In genomic region chr9:44391466-44391865, GRCm38 (mm10) we compare ENCODE assay signal across 8 mouse cellular contexts. TPM values are rescaled to one million over a fixed set of nuclear protein-coding genes. Genes with fewer than 3 reads are reported as not detected.
DNase-seq lines count a peak whose midpoint lies in the region; ATAC-seq lines count a peak whose summit lies in the region.

No protein-coding gene starts in this region.

- H3K36me3 ChIP-seq in lung, embryonic 15.5 days: peaks cover 60% of the 10 kb centered on the region

- no peak overlapping the region for H3K9ac ChIP-seq in lung, embryonic 15.5 days

- 35% methylated on average over 4 of the region's 4 CpGs for WGBS in lung, embryonic 15.5 days

- peak; percentile 85 to 87 for DNase-seq in B cell, adult 2 months
- DNase-seq in MEL-GATA-1-ER (ENCODE audit: extremely low read depth, low read depth): peak; percentile 18
- DNase-seq in cerebellum, postnatal 25 days: peak; percentile 71 to 88
- peak; percentile 53 to 80 for DNase-seq in gastrocnemius, postnatal 4 days (ENCODE audit: low spot score in 2 of 2)
- DNase-seq in kidney, postnatal 36 days: peak; percentile 77 to 92
- peak; percentile 83 for DNase-seq in retina, embryonic 14.5 days (ENCODE audit: low spot score)
- DNase-seq in yolk sac, embryonic 10.5 days (ENCODE audit: low spot score): peak; percentile 61

- no peaks in the 10 kb centered on the region for H3K27me3 ChIP-seq in lung, embryonic 15.5 days

- no peak overlapping the region for H3K4me3 ChIP-seq in lung, embryonic 15.5 days

- no peak overlapping the region for H3K27ac ChIP-seq in lung, embryonic 15.5 days

- 0 out of 2 replicates have a peak, but pooled peaks have one; percentile 5 for ATAC-seq in lung, embryonic 15.5 days (ENCODE audit: borderline replicate concordance, extremely low read depth, low FRiP score, low TSS enrichment)

- H3K4me2 ChIP-seq in lung, embryonic 15.5 days: no peak overlapping the region

- H3K4me1 ChIP-seq in lung, embryonic 15.5 days: 0 out of 2 replicates have a peak, but pooled peaks cover 4% of the 10 kb centered on the region

- no peaks in the 10 kb centered on the region for H3K9me3 ChIP-seq in lung, embryonic 15.5 days

RNA-seq across cellular contexts. Expression of gene Slc37a4, which starts 5.2 kb away (rescaled TPM):
- total RNA-seq in gastrocnemius, postnatal 4 days (2021): 10 to 100 TPM; 58.2 to 68.3 TPM
- polyA plus RNA-seq in lung, embryonic 15.5 days (2015; fragmentation: Nextera tagmentation; extraction: Ambion mirVana): 20.5 and 21.3 TPM in 2 replicates

RNA-seq across cellular contexts. Expression of gene Hyou1, which starts 12.2 kb away (rescaled TPM):
- 10 to 100 TPM; 49.2 to 51.3 TPM for total RNA-seq in gastrocnemius, postnatal 4 days (2021)
- polyA plus RNA-seq in lung, embryonic 15.5 days (2015; fragmentation: Nextera tagmentation; extraction: Ambion mirVana): 34.6 and 35.7 TPM in 2 replicates

RNA-seq across cellular contexts. Expression of gene Rps25, which starts 15.5 kb away (rescaled TPM):
- total RNA-seq in gastrocnemius, postnatal 4 days (2021): 1,000 to 10,000 TPM; 1,491 to 1,513 TPM
- polyA plus RNA-seq in lung, embryonic 15.5 days (2015; fragmentation: Nextera tagmentation; extraction: Ambion mirVana): 1,635 and 1,709 TPM in 2 replicates

RNA-seq across cellular contexts. Expression of gene Trappc4, which starts 15.9 kb away (rescaled TPM):
- 10 to 100 TPM; 43.2 to 43.5 TPM for total RNA-seq in gastrocnemius, postnatal 4 days (2021)
- polyA plus RNA-seq in lung, embryonic 15.5 days (2015; fragmentation: Nextera tagmentation; extraction: Ambion mirVana): 131 and 133 TPM in 2 replicates

RNA-seq across cellular contexts. Expression of gene Ccdc84, which starts 26.9 kb away (rescaled TPM):
- 10 to 100 TPM in 1 of 2 experiments, 1 to 10 TPM in 1; 10.0 to 17.3 TPM for total RNA-seq in gastrocnemius, postnatal 4 days (2021)
- 27.3 and 31.7 TPM in 2 replicates for polyA plus RNA-seq in lung, embryonic 15.5 days (2015; fragmentation: Nextera tagmentation; extraction: Ambion mirVana)

Comparison
In these comparisons a context has a peak if more than half of its experiments do, and no peak if none do; other contexts are left out.
1. DNase-seq: peak in every context shown above with its lines; median percentile 86 in B cell, adult 2 months; 84 in kidney, postnatal 36 days; 83 in retina, embryonic 14.5 days; 80 in cerebellum, postnatal 25 days; 66 in gastrocnemius, postnatal 4 days; 61 in yolk sac, embryonic 10.5 days; 18 in MEL-GATA-1-ER.